Mouse (Mus musculus) adrenal gland, postnatal 14 days (tissue): ENCODE measurements at regions not wholly inside any gene's neighbourhood (a gene's known extent, or its start where the extent isn't known, plus 50 kb on each side); places are given as distances from the start of the nearest gene placed in this dataset.
"Not testable (repeated sequence)": the region's sequence is repeated elsewhere in the genome, so short reads cannot be mapped to it uniquely, and the experiment has no call there.

ENCODE experiments used
- DNase-seq: peaks from one replicate; pipeline ENCODE4 v3.0.0; 2021; ENCODE audit warnings: mixed read lengths

DNA sequence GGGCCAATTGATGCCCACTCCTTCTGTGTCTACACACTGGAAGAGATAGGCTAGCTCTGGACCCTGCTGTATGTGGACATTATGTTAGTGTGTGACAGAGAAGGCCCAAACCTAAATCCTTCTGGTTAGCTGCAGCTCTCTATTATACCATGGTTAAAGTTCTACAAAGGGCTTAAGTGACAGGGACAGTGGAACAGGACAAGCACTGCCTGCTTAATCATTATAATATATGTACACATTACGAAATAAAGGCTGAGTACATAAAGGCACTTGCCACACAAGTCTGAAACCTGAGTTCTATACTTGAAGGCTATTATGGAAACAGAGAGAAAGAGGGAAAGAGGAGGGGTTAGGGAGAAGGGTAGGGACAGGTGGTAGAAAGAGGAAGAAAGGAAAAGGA lies 55.2 kb downstream of the Rdh14 start:
- DNase-seq: no peak

- no peak for DNase-seq
Measured at GRCm38 (mm10) chr12:10457960-10458655, 67.5 kb downstream of the Rdh14 start.

DNA sequence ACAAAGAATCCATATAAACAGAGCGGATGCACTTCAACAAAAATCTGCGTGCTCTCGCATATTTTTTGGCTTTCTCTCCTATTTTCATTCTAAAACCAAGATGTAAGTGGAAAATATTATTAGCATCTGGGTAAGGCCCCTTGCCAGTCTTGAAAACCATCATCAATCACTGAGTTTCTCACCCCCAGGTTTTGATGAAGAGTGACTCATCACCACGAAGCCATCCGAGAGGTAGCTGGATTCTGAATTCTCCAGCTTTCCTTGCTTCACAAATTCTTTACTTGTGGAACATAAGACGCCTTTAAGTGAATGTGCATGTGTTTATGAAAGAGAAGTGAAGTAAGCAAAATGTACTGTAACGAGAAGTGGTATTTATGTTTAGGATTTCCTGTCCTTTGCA lies 71.2 kb downstream of the Rdh14 start:
- no peak for DNase-seq

DNA sequence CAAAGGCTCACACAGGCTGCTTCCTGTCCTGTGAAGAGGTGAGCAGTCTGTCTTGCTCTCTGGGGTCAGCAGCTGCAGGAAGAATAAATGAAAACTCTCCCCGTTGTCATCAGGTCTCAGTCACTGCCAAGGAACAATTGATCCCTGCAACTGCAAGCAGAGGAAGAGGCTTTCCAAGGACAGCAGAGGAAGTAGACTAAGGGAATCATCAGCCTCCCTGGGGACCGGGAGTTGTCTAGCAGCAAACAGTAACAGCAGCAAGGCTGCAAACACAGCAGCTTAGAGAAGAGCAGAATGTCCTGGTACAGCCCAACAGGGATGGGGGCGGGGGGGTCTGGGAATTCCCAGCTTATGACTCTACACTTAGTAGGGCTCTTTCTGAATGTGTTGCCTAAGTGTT lies 72.4 kb downstream of the Rdh14 start:
- DNase-seq: peak; percentile 3

- DNase-seq: no peak
Measured at GRCm38 (mm10) chr12:10473986-10474385, 83.4 kb downstream of the Rdh14 start.

GRCm38 (mm10) chr12:10480781-10481180 lies 90.2 kb downstream of the Rdh14 start:
- no peak for DNase-seq

DNA sequence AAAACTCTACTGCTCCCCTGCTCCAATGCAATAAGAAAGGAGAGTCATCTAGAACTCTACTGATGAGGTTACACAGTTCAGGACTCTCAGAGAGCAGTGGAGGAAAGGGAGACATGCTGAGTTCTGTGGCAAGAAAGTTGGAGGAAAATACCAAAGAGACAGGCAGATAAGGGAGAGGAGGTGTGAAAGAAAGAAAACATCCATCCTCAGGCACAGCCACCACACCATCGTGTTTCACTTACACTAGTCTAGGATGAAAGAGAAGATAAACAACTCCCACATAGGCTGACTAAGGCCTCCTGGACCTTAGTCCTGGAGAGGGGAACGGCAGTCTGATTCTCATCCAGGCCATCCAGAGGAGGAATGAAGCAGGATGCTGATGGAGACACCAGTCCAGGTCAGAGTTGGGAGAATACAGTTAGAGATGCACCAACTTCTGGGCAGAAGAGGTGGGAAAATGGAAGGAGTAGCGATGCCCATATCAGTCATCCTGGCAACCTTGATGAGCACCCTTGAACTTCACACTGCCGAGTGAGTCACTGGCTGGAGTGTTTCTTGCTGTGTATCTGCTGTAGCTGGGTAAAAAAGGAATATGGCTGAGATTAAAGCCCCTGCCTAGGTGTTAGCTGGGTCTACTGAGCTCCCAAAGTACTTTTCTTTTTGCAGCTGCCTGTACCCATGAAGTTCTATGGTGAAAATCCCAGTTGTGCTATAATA lies 91.9 kb downstream of the Rdh14 start:
- peak; percentile 60 for DNase-seq

DNA sequence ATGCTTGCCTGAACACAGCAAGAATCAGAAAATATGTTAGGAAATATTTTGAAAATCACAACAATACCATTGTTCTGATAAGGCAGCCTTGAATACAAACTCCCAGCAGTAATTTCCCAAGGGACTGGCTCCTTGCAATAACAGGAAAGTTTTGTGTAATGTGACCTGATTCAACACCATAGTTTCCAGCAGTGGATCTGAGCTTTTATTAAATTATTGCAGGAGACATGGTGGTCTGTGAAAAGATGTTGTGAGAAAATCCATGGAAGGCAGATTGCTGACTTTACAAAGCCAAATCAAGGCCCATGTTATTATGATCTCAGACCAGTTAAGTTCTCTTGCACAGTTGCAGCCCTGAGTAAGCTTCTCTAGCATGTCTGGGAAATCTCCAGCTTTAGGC lies 116.1 kb downstream of the Rdh14 start:
- DNase-seq: no peak

- DNase-seq: peak; percentile 23
Measured at GRCm38 (mm10) chr12:10513526-10513925, 123.0 kb downstream of the Rdh14 start.

GRCm38 (mm10) chr12:10514278-10514677 lies 123.7 kb downstream of the Rdh14 start:
- DNase-seq: peak; percentile 74

- peak; percentile 37 for DNase-seq
Measured at GRCm38 (mm10) chr12:10524509-10525286, 134.1 kb downstream of the Rdh14 start.

DNA sequence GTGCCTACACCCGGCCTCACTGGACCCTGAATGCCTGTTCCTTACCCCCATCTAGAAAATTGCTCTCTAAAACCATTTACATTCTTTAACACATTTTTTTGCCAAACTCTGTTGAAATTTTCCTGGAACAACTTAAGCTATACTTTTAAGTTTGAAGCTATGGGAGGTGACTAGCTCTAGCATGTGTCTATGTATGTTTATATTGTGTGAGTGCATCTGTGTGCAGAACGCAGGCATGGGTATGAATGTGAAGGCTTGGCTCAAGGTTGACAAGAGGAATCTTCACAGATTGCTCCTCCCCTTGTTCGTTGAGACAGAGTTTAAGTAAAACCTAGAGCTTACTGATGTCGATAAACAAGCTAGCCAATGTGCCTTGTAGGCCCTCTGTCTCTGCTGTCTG lies 135.4 kb downstream of the Rdh14 start:
- no peak for DNase-seq

DNA sequence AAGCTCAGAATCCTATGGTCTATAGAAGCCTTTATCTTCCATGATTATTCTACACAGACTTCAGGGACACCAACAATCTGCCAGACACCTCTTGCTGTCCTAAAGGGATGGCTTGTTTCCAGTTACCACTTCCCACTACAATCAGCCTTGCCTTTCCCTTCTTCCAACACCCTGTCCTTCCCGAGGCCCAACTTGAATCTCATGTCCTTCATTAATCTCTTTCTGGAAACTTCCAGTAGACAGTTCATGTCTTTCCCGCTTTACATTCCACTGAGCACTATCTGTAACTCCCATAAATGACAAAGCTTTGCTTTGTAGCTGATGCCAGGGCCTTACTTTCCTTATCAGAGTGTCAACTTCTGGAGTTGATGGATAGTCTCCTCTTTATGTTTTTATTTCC lies 138.5 kb downstream of the Rdh14 start:
- DNase-seq: no peak

DNA sequence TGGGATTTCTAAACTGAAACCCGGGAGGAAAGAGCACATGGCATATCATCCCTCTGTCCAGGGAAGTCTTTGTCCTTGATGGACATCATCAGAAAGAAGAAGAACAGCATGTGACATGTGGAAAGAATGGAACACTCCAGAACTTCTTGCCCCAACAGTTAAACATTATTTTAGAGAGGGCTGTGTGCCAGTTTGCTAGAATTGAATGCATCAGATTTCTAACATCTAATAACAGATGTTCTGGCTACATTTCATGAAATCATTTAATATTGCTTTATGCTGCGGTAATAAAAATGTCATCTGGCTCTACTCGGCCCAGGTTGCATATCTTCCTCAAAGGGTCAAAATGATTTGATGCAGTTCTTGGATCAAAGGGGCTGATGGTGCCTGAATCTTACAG lies 140.4 kb downstream of the Rdh14 start:
- DNase-seq: no peak

DNA sequence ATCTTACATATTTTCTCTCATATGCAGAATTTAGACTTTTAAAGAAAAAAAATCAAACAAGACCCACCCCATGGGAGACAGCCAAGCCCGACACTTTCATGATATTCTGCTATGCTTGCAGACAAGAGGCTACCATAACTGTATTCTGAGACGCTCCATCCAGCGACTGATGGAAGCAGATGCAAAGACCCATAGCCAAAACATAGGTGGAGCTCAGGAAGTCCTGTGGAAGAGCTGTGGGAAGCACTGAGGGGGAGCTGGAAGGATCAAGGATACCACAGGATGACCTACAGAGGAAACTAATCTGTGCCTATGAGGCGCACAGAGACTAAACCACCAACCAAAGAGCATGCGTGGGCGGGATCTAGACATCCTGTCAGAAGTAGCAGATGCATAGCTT lies 143.4 kb downstream of the Rdh14 start:
- DNase-seq: no peak

DNA sequence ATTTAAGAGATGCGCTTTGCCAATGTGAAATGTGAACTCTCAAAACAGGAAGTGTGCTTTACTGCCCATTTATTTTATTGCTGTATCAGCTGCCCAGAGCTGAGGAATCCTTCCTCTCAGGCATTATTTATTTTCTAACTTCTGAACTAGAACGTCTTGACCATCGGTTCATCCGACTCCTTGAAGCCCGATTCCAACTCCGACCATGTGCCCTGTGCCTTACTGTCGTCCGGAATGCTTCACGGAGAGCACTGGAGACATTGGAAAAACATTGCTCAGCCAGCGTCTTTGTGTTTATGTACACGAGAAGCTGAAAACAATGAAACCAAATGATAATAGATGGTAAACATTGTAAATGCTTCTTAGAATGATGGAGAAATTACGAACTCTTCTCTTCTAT lies 145.7 kb downstream of the Rdh14 start:
- DNase-seq: no peak

DNA sequence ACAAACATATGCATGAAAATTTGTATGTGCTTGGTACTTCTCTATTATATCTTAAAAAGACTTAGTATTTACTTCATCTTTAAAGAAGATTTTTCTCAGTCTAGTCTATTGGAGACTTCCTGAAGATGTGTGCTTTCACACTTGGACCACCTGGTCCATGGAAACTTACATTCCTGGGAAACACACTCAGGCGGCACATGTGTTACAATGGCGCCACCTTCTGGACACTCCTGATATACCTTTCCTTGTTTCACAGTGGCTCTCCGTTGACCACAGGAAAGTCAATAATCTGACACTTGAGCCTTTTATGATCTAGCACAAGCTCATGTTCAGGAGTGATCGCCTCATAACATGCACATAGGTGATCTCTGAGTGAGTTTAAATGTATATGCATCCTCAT lies 146.5 kb downstream of the Rdh14 start:
- DNase-seq: peak; percentile 76

- no peak for DNase-seq
Measured at GRCm38 (mm10) chr12:10549481-10550201, 159.1 kb downstream of the Rdh14 start.

GRCm38 (mm10) chr12:10554701-10555100 lies 164.1 kb downstream of the Rdh14 start:
- not testable (repeated sequence) for DNase-seq

DNA sequence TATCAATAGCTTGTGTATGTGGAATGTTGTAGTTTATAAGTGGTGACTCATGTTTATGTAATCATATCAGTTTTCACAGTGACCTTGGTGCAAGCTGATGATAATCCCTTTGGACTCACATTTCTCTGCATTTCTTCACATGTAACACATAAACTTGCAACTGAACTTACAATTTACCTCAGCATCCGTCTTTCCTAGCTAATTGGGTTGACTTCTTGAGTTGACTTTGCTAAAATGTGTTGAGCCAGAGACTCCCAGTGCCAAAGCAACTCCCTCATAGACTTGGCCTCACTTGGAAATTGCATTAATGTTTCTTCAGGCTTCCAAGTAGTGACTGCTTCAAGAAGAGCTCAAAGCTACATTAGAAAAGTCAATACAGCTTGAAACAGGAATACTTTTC lies 172.4 kb downstream of the Rdh14 start:
- DNase-seq: no peak

DNA sequence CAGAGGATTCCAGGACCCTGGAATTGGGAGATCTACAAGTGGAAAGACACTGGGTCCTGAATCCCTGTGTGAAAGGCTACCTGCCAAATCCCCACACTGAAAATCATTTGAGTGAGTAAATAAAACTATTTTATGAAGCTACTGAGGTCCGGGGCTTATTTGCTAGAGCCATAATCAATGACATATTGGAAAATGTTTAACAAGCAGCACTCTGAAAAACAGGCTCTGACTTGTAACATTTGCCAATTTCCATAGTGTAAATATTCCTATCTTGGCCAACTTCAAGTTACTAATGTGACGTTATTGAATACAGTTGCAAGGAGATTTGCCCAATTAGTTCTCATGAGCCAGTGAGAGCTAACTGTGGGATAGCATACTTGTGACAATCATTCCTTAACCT lies 177.3 kb downstream of the Rdh14 start:
- DNase-seq: no peak

DNA sequence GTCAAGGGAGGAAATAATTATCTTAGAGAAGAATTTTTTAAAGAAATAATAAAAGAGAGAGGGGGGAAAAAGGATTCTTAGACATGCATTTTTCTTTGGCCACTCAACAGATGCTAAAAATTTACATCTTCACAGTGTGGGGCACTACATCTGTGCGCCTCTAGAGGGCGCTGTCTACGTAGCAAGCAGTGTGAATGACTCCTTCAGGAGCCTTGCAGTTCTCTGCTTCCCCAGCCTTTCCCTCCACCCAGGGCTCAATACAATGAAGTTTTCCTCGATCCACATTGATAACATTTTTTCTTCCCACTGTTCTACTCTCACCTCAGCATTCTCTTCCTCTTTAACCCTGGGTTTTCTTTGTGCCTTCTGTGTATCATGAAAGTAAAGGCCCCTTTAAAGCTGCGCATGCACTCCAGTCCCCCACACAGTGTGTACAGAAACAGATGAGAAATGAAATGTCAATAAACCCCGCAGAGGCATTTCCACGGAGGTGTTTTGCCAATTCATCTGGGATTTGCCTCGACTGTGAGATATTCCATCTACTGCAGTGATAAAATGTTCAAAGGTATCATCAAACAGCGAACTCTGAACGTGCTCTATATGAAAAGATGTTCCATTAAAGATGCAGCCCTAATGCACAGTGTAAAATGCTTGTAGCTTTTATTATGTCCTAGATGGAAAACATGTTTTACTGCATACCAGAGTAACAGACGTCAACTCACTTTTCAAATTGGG lies 181.2 kb downstream of the Rdh14 start:
- no peak for DNase-seq
